Mouse (Mus musculus): Measurements from ENCODE around the gene Impdh2.
A peak's percentile ranks its signal among the peaks of the same experiment; 100 is the strongest.

The Impdh2 gene

GRCm38 (mm10) chr9:108569381-108570206 is 9.5 kb downstream of the Impdh2 start, which contains the start of gene Dalrd3:
Gene Dalrd3, plus strand, starts transcription at chr9:108569886.
- DNase-seq (ENCODE audit: low read depth, low spot score), result peak; percentile 97

GRCm38 (mm10) chr9:108570207-108570896 is 10.3 kb downstream of the Impdh2 start:
- DNase-seq (ENCODE audit: low read depth, low spot score), result peak; percentile 94

- no peak for DNase-seq (ENCODE audit: low read depth, low spot score)
Measured at GRCm38 (mm10) chr9:108571401-108571973, 11.4 kb downstream of the Impdh2 start.

GRCm38 (mm10) chr9:108572321-108572720 is 12.2 kb downstream of the Impdh2 start:
- no peak for DNase-seq (ENCODE audit: low read depth, low spot score)

GRCm38 (mm10) chr9:108573774-108574690 is 13.9 kb downstream of the Impdh2 start:
- peak; percentile 93 for DNase-seq (ENCODE audit: low read depth, low spot score)

- DNase-seq (ENCODE audit: low read depth, low spot score), result no peak
Measured at GRCm38 (mm10) chr9:108574921-108575320, 14.8 kb downstream of the Impdh2 start.

GRCm38 (mm10) chr9:108575321-108576297 is 15.5 kb downstream of the Impdh2 start:
- DNase-seq (ENCODE audit: low read depth, low spot score), result no peak

GRCm38 (mm10) chr9:108577025-108577424 is 16.9 kb downstream of the Impdh2 start:
- DNase-seq (ENCODE audit: low read depth, low spot score), result peak; percentile 51

GRCm38 (mm10) chr9:108577934-108578544 is 18.0 kb downstream of the Impdh2 start:
- peak; percentile 47 for DNase-seq (ENCODE audit: low read depth, low spot score)

- peak; percentile 98 for DNase-seq (ENCODE audit: low read depth, low spot score)
Measured at GRCm38 (mm10) chr9:108578545-108579343, 18.7 kb downstream of the Impdh2 start, which contains the start of gene Wdr6. Gene Wdr6, minus strand, starts transcription at chr9:108578739.

- DNase-seq (ENCODE audit: low read depth, low spot score), result no peak
Measured at GRCm38 (mm10) chr9:108579344-108579690, 19.2 kb downstream of the Impdh2 start.

GRCm38 (mm10) chr9:108587571-108588180 is 27.6 kb downstream of the Impdh2 start:
- peak; percentile 95 for DNase-seq (ENCODE audit: low read depth, low spot score)

GRCm38 (mm10) chr9:108589229-108589628 is 29.1 kb downstream of the Impdh2 start:
- peak; percentile 46 for DNase-seq (ENCODE audit: low read depth, low spot score)

- DNase-seq (ENCODE audit: low read depth, low spot score), result no peak
Measured at GRCm38 (mm10) chr9:108591462-108591861, 31.4 kb downstream of the Impdh2 start.

GRCm38 (mm10) chr9:108594354-108594753 is 34.3 kb downstream of the Impdh2 start:
- DNase-seq (ENCODE audit: low read depth, low spot score), result no peak

GRCm38 (mm10) chr9:108596998-108597764 is 37.1 kb downstream of the Impdh2 start, which contains the start of gene P4htm:
Gene P4htm, minus strand, starts transcription at chr9:108597667.
- DNase-seq (ENCODE audit: low read depth, low spot score), result peak; percentile 82

- no peak for DNase-seq (ENCODE audit: low read depth, low spot score)
Measured at GRCm38 (mm10) chr9:108599021-108599566, 39.0 kb downstream of the Impdh2 start.
